ENCODE assay signal across 8 mouse cellular contexts in genomic region chr5:23433720-23434597, GRCm38 (mm10). TPM values are rescaled to one million over a fixed set of nuclear protein-coding genes. Genes with fewer than 3 reads are reported as not detected.
DNase-seq lines count a peak whose midpoint lies in the region; ATAC-seq and TF ChIP-seq lines count a peak whose summit lies in the region.

Gene Kmt2e, plus strand, starts transcription at chr5:23434441.

- H3K9ac ChIP-seq in hindbrain, embryonic 11.5 days (ENCODE audit: low read depth, low read length) = peak within 1 kb of the TSS; percentile 99

- no peaks in the 10 kb centered on the region for H3K9me3 ChIP-seq in hindbrain, embryonic 11.5 days (ENCODE audit: control insufficient read depth, low read length)

- POLR2A ChIA-PET in Patski (lab: Charles Lee) = interaction anchor here (0.6 to 7.1 kb wide), 8 partner anchors 9 to 243 kb away, joined by 3 to 68 read pairs (median 4); no protein-coding TSS in a partner anchor

- peaks cover under 1% of the 10 kb centered on the region for H3K4me1 ChIP-seq in hindbrain, embryonic 11.5 days (replicated peaks; ENCODE audit: control insufficient read depth, insufficient read depth, low read length)

- peak within 1 kb of the TSS; percentile 100 for H3K27ac ChIP-seq in hindbrain, embryonic 11.5 days (ENCODE audit: low read depth, low read length)

- ATAC-seq in Patski = peak; percentile 68
- ATAC-seq in hindbrain, embryonic 11.5 days (ENCODE audit: low FRiP score) = peak; percentile 83

- peak within 1 kb of the TSS; percentile 65 for H3K4me2 ChIP-seq in hindbrain, embryonic 11.5 days (replicated peaks; ENCODE audit: low read depth, low read length)

- no peak for TF ChIP-seq CTCF in Patski (IDR thresholded peaks at IDR 0.05)

- CTCF ChIA-PET in Patski (lab: Charles Lee) = interaction anchor here (1.3 to 1.5 kb wide), 3 partner anchors 12 to 19 kb away, joined by 3 to 10 read pairs (median 7); no protein-coding TSS in a partner anchor

- no peaks in the 10 kb centered on the region for H3K36me3 ChIP-seq in hindbrain, embryonic 11.5 days (ENCODE audit: control insufficient read depth, insufficient read depth, low read length)

- H3K27me3 ChIP-seq in Patski = no peaks in the 10 kb centered on the region
- no peaks in the 10 kb centered on the region for H3K27me3 ChIP-seq in hindbrain, embryonic 11.5 days (ENCODE audit: control insufficient read depth, insufficient read depth, low read length)

- in situ Hi-C loops in Patski (cut with MboI; ENCODE audit: low pct_unique_long_range_greater_than_20kb) = loop anchor here (25.0 kb wide), 2 partner anchors 1003 to 1947 kb away; partner anchors contain the start of genes Fastk and Tmub1

- peak within 1 kb of the TSS; percentile 99 for H3K4me3 ChIP-seq in hindbrain, embryonic 11.5 days (ENCODE audit: low read depth, low read length)

- DNase-seq in Patski (ENCODE audit: low read depth, low spot score) = peak; percentile 56
- peak; percentile 97 to 98 for DNase-seq in cerebellum, postnatal 10 days
- DNase-seq in frontal cortex, postnatal 10 days (ENCODE audit: low spot score in 2 of 2) = peak; percentile 93
- DNase-seq in hindbrain, embryonic 11.5 days (ENCODE audit: low spot score) = peak; percentile 91
- DNase-seq in layer of hippocampus, postnatal 14 days (ENCODE audit: low spot score in 2 of 2) = peak; percentile 92 to 96
- peak; percentile 97 for DNase-seq in lung, postnatal 10 days
- peak; percentile 92 for DNase-seq in ovary, postnatal 14 days (ENCODE audit: low spot score)
- DNase-seq in thymus, postnatal 10 days (ENCODE audit: low spot score in 2 of 2) = peak; percentile 93 to 94

- WGBS in hindbrain, embryonic 11.5 days = 0% methylated on average over 66 of the region's 85 CpGs

RNA-seq across cellular contexts. Expression of gene Kmt2e, which starts in this region (rescaled TPM):
- polyA plus RNA-seq in Patski (2021) = 56.3 TPM
- polyA plus RNA-seq in hindbrain, embryonic 11.5 days (2014; fragmentation: Nextera tagmentation; extraction: Ambion mirVana) = 121 and 122 TPM in 2 replicates
- 10 to 100 TPM; 93.2 to 96.7 TPM for total RNA-seq in layer of hippocampus, postnatal 14 days (2021)

Comparison
In these comparisons a context has a peak if more than half of its experiments do, and no peak if none do; other contexts are left out.
1. Peak in every context shown above with its lines: DNase-seq, ATAC-seq, H3K4me3 ChIP-seq and H3K27ac ChIP-seq.